Mouse (Mus musculus) liver, adult (tissue): ENCODE data around the gene Ntm.

Experiments
- GATA4 ChIP-seq: IDR thresholded peaks from 2 replicates; pipeline ENCODE4 v1.6.1; 2014; ENCODE audit warnings: mild to moderate bottlenecking, low read length; ENCODE audit not compliant: insufficient replicate concordance

Ntm gene

GRCm38 (mm10) chr9:29848735-29849455 is 114.0 kb downstream of the Ntm start:
- TF ChIP-seq GATA4, result no peak

- TF ChIP-seq GATA4, result no peak
These were observed 125.6 kb downstream of the Ntm start for GRCm38 (mm10) chr9:29837344-29837743.

DNA sequence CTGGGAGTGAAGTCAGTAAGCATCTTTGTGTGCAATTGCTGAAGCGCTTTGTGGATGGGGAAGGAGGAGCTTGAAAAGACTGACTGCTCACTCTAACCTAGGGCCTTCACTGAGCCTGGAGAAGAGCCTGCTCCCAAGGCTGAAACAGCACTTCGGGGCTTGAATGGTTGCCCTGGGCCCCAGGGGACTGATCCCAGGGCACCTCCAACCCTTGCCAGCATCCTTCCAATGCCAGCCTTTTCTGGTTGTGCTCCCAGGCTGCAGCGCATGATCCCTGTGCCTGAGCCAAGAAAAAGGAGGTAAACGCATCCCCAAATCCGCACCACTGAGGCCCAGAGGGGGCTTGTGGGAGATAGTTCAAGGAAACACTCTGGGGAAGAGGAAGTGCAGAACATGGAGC is 128.0 kb downstream of the Ntm start:
- no peak for TF ChIP-seq GATA4

DNA sequence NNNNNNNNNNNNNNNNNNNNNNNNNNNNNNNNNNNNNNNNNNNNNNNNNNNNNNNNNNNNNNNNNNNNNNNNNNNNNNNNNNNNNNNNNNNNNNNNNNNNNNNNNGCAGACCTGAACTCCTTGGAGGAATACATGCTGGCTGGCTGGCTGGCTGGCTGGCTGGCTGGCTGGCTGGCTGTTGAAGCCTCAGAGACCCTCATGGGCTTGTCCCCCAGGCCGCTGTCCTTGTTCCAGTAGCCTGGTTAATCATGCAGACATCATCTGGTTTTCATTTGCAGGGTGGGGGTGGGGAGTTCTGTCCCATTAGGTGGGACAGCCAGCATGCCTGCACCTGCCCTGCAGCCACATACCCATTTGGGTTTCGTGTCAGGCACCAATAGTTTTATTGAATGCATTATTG is 129.2 kb downstream of the Ntm start:
- TF ChIP-seq GATA4, result no peak

DNA sequence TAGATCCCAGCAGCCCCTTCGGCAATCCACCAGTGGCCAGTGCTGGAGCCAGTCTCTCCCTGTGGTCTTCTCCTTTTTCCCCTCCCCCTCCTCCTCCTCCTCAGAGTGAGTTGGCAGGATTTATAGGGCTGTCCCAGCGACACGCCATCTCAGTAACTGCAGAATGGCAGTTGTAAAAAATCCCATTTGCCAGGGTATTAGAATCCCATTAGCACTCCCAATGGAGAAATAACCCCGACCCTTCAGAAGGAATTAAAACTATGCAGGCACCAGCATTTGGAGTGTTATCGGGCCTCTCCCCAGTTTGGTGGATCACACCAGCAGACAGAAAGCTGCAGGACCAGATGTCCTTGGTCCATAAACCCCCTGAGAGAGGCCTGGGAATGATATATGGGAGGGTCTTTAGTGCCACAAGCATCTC is 135.7 kb downstream of the Ntm start:
- TF ChIP-seq GATA4, result no peak

DNA sequence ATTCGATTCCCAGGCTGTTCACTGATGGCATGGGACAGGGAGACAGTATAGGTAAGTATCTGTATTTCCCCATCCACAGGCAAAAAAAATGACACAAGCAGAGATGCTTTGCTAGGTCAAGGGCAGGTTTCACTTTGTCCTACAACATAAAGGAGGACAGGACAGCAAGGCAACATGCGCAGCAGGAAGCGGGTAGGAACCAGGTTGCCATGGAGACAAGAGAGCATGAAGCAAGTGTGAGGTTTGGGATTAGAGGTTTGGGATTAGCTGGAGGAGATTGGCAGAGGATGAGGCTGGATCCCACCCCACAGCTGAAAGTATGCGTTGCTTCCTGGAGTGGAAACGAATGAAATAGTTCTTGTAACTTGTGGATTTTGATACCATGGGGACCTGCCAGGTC is 137.7 kb downstream of the Ntm start:
- TF ChIP-seq GATA4, result no peak

GRCm38 (mm10) chr9:29823716-29824115 is 139.2 kb downstream of the Ntm start:
- no peak for TF ChIP-seq GATA4

DNA sequence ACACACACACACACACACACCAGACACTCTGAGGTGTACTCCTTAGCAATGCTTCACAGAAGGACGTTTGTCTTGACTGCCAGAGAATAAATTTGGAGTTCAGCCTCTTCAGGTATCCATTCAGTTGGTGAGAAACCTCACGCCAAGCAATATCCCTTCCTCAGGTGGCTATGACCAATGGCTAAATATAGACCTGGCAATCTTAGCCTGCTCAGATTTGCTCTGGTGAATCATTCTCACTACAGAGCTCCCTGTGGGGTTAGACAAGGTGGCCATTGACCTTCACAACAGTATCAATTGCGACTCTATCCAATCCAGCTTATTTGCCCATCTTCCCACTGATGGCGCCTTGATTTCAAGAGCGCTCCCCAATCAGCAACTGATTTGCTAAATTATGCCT is 150.3 kb downstream of the Ntm start:
- no peak for TF ChIP-seq GATA4

DNA sequence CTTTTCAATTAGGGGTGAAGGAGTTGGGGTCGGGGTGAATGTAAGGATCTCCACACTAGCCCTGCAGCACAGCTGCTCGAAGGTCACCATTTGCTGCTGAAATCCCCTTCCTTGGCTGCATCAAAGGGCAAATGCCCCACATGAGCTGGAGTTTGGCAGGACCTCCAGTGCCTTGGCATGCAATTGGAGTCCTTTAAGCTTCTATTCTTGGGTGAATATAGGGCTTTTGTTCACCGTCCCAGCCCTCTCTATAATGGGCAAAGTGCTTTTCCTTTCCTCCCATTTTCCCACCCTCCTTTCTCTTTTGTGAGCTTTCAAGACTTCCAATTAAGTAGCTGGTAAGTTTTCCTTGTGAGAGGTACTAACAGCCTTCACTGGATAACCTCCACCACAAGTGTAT is 156.2 kb downstream of the Ntm start:
- no peak for TF ChIP-seq GATA4

DNA sequence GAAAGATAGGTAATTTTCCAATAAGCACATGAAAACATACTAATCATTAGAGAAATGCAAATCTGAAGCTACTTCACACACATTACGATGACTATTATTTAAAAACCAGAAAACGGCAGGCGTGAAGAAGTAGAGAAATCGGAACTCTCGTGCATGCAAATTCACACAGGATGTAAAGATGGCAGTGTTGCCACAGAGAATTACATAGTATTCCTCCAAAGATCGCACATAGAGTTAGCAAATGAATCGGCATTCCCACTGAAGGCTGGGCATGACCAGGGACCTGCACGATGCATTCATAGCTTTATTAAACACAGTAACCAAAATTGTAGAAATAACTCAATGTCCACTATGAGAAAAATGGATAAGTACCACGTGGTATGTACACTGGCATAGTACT is 158.5 kb downstream of the Ntm start:
- no peak for TF ChIP-seq GATA4

DNA sequence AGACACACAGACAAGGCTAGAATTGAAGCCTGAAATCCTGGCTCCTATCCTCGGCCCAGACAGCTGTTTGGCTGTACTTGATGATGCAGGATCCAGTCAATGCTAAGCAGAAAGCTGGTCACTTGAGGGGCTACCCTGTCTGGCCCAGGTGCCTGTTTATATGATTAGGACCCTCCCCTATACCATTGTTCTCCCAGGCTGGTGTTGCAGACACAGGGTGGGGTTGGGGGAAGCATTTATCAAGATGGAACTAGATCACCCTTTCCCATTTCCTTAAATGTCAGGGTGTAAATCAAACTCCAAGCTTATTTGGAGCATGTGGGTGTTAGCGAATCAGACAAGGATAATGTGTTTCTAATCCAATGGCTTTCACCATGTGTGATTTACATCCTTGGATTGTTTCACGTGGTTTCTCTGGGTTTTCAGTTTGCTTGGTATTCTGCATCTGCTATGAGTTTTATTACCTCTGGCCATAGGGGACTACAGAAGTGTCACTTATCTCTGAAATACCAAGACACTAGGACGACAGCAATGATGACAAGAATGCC is 159.1 kb downstream of the Ntm start:
- no peak for TF ChIP-seq GATA4

GRCm38 (mm10) chr9:29802990-29803737 is 159.8 kb downstream of the Ntm start:
- no peak for TF ChIP-seq GATA4

DNA sequence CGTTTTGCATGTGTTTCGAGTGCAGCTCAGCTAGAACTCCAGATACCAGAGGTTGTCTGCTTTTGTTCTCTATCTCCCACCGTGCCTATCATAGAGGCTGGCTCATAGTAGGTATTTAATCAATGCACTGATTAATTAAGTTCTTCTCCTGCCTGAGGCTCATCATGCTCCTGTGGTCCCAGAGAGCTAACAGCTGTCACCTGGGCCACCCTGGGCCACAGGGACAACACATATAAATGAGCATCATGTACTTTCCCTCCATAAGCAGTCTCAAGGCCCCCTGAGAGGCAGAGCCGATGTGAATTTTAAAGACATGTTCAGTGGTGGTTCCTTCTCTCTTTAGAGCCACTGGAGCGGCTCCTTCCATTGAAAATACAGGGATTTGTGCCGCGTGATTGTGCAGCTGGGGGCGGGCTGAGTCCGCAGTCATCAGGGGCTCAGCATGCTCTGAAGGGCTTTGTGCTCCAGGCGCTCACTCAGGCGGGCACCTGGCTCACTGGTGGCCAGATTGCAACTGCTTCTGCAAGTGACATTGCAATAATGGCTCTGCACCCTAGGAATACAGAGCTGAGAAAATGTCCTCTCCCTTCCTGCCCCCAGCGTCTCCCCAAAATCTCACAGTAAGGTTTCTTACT is 160.8 kb downstream of the Ntm start:
- TF ChIP-seq GATA4, result no peak

GRCm38 (mm10) chr9:29796281-29796680 is 166.7 kb downstream of the Ntm start:
- TF ChIP-seq GATA4, result no peak

GRCm38 (mm10) chr9:29791199-29791915 is 171.6 kb downstream of the Ntm start:
- TF ChIP-seq GATA4, result no peak
